Mouse (Mus musculus): ENCODE measurements around the gene Lrrc56. TPM values are rescaled to one million over a fixed set of nuclear protein-coding genes. Genes with fewer than 3 reads are reported as not detected.

The Lrrc56 gene
- polyA plus RNA-seq, 1 experiment = 7.4 TPM

DNA sequence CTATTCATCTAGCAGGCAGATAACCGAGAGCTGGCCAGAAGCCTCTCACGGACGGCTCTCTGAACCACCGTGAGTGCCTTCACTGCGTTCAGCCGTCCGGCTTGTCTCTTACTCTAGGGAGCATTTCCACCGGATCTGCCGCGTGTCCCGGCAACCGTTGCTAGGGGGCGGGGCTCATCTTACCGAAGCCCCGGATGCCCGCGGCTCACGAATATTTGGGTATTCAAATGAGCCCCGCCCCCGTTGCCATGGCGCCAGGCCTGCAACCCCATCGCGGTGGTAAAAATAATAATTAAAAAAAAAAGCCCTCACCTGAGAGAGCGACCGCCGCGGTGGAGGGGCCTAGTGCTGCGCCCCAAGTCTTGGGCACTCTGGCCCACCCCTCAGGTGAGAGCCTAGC, 873 bp downstream of the Lrrc56 start:
- Histone ChIP-seq H3K27ac (ENCODE audit: control insufficient read depth, insufficient read depth, low read length) (peak overlapping the region; percentile 86), H3K36me3 (ENCODE audit: control insufficient read depth, insufficient read depth, low read length) (peaks cover 13% of the 10 kb centered on the region), H3K4me1 (replicated peaks; ENCODE audit: control insufficient read depth, insufficient read depth, low read length) (peaks cover 12% of the 10 kb centered on the region), H3K4me3 (ENCODE audit: control insufficient read depth, insufficient read depth, low read length) (peak overlapping the region; percentile 94), H3K27me3 (ENCODE audit: control insufficient read depth, insufficient read depth, low read length) (no peaks in the 10 kb centered on the region)
- TF ChIP-seq POLR2A (IDR thresholded peaks at IDR 0.05; ENCODE audit: control insufficient read depth, extremely low read depth, insufficient read depth, low read length, poor library complexity) = no peak
- no peak for TF ChIP-seq CTCF (IDR thresholded peaks at IDR 0.05; ENCODE audit: borderline replicate concordance, control insufficient read depth, extremely low read depth, insufficient read depth, low read length, poor library complexity)
- 1% methylated on average over 28 of the region's 28 CpGs for WGBS
- DNase-seq = peak; percentile 95

DNA sequence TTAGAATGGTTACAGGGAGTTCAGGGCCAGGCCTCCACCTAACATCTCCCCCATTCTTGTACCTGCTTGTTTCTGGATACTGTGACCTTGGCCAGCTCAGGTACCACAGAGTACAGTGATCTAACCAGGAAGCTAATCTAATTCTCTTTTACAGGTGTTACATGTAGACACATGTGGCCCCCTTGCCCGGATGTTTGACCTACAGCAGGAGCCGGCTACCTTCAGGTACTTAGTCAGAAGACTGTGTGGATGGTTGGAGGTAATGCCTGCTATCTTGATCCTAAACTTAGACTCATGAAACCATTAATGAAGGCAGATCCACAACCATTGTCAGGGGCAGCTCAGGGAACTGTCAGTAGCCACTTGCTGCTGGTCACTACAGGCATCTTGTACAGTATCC, 1.8 kb downstream of the Lrrc56 start:
- no peaks in the 10 kb centered on the region for H3K27me3 ChIP-seq (ENCODE audit: control insufficient read depth, insufficient read depth, low read length)
- H3K36me3 ChIP-seq (ENCODE audit: control insufficient read depth, insufficient read depth, low read length) = peaks cover 4% of the 10 kb centered on the region
- TF ChIP-seq CTCF (IDR thresholded peaks at IDR 0.05; ENCODE audit: borderline replicate concordance, control insufficient read depth, extremely low read depth, insufficient read depth, low read length, poor library complexity) (no peak), POLR2A (IDR thresholded peaks at IDR 0.05; ENCODE audit: control insufficient read depth, extremely low read depth, insufficient read depth, low read length, poor library complexity) (no peak)
- WGBS = 100% methylated on average over 2 of the region's 2 CpGs
- DNase-seq = no peak
- H3K27ac ChIP-seq (ENCODE audit: control insufficient read depth, insufficient read depth, low read length) = no peak overlapping the region
- peaks cover 12% of the 10 kb centered on the region for H3K4me1 ChIP-seq (replicated peaks; ENCODE audit: control insufficient read depth, insufficient read depth, low read length)
- no peak overlapping the region for H3K4me3 ChIP-seq (ENCODE audit: control insufficient read depth, insufficient read depth, low read length)

DNA sequence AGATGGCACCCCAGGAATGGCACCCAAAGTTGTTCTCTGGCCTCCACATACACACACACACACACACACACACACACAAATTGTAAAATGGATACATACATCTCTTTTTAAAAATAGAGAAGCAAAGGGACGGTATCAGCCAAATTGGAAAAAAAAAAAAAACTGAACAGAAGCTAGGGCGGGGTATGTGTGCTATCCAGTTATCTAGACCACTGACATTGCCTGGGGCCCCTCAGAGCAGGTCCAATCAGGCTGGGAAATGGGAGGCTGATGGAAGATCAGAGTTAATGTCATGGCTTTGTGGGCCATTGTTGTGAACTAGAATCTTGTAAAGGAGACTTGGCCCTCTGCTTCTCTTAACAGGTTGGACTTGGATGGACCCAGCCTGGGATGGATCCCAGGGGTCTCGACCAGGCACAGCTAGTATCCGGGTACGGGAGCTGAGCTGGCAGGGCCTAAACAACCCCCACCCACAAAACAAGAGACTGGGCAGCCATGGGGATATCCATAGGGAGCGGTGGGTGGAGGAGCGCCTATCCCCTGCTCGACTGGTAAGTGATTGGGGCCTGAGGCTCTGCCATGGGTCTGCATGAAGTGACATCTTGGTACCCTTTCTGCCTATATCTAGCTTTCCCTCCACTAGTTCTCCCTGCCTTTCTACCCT, 2.8 kb downstream of the Lrrc56 start:
- H3K36me3 ChIP-seq (ENCODE audit: control insufficient read depth, insufficient read depth, low read length) = no peaks in the 10 kb centered on the region
- H3K4me1 ChIP-seq (replicated peaks; ENCODE audit: control insufficient read depth, insufficient read depth, low read length) = peaks cover 12% of the 10 kb centered on the region
- DNase-seq = no peak
- no peak for TF ChIP-seq CTCF (IDR thresholded peaks at IDR 0.05; ENCODE audit: borderline replicate concordance, control insufficient read depth, extremely low read depth, insufficient read depth, low read length, poor library complexity)
- no peak for TF ChIP-seq POLR2A (IDR thresholded peaks at IDR 0.05; ENCODE audit: control insufficient read depth, extremely low read depth, insufficient read depth, low read length, poor library complexity)
- H3K4me3 ChIP-seq (ENCODE audit: control insufficient read depth, insufficient read depth, low read length) = no peak overlapping the region
- 96% methylated on average over 8 of the region's 8 CpGs for WGBS
- H3K27ac ChIP-seq (ENCODE audit: control insufficient read depth, insufficient read depth, low read length) = no peak overlapping the region
- no peaks in the 10 kb centered on the region for H3K27me3 ChIP-seq (ENCODE audit: control insufficient read depth, insufficient read depth, low read length)

DNA sequence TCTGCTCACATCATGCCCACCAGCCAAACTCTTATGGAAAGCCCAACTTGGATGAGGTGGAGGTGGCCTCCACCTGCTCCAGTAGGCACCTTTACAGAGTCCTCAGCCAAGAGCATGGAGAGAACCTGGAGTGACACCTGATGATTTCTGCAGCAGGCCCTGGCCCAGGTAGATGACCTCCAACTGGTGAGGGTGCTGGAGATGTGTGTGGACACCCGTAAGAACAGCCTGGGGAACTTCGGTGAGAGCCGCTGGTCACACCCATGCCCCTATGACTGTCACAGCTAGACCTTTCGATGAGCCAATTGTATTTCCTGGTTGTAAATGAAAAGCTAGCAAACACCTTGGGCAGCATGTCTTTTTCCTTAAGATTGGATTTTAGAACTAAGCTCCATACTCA, 4.2 kb downstream of the Lrrc56 start:
- Histone ChIP-seq H3K27me3 (ENCODE audit: control insufficient read depth, insufficient read depth, low read length) (no peaks in the 10 kb centered on the region), H3K36me3 (ENCODE audit: control insufficient read depth, insufficient read depth, low read length) (no peaks in the 10 kb centered on the region), H3K27ac (ENCODE audit: control insufficient read depth, insufficient read depth, low read length) (no peak overlapping the region), H3K4me1 (replicated peaks; ENCODE audit: control insufficient read depth, insufficient read depth, low read length) (peaks cover 6% of the 10 kb centered on the region), H3K4me3 (ENCODE audit: control insufficient read depth, insufficient read depth, low read length) (no peak overlapping the region)
- TF ChIP-seq POLR2A (IDR thresholded peaks at IDR 0.05; ENCODE audit: control insufficient read depth, extremely low read depth, insufficient read depth, low read length, poor library complexity) = no peak
- TF ChIP-seq CTCF (IDR thresholded peaks at IDR 0.05; ENCODE audit: borderline replicate concordance, control insufficient read depth, extremely low read depth, insufficient read depth, low read length, poor library complexity) = no peak
- no peak for DNase-seq
- 94% methylated on average over 4 of the region's 4 CpGs for WGBS

DNA sequence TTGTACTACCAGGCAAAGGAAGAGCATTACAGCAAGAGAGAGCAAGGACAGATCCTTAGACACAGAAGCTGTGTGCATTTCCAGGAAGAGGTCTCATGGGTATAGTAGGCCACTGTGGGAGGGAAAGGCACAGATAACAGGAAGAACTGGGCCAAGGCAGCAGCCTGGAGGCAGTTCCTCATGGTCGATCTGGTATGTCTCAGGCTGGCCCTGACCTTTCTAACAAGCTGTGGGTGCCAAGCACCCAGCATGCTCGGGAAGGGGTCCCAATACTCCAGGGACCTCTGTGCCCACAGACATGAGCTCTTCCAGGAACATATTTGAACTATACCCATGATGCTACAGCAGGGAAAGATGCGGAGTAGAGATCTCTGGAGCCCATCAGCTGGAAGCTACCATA, 10.6 kb downstream of the Lrrc56 start:
- no peak for DNase-seq
- Histone ChIP-seq H3K27ac (ENCODE audit: control insufficient read depth, insufficient read depth, low read length) (no peak overlapping the region), H3K36me3 (ENCODE audit: control insufficient read depth, insufficient read depth, low read length) (no peaks in the 10 kb centered on the region), H3K4me3 (ENCODE audit: control insufficient read depth, insufficient read depth, low read length) (no peak overlapping the region), H3K4me1 (replicated peaks; ENCODE audit: control insufficient read depth, insufficient read depth, low read length) (no peaks in the 10 kb centered on the region), H3K27me3 (ENCODE audit: control insufficient read depth, insufficient read depth, low read length) (no peaks in the 10 kb centered on the region)
- TF ChIP-seq POLR2A (IDR thresholded peaks at IDR 0.05; ENCODE audit: control insufficient read depth, extremely low read depth, insufficient read depth, low read length, poor library complexity) (no peak), CTCF (IDR thresholded peaks at IDR 0.05; ENCODE audit: borderline replicate concordance, control insufficient read depth, extremely low read depth, insufficient read depth, low read length, poor library complexity) (no peak)
- WGBS = 64% methylated on average over 3 of the region's 3 CpGs

DNA sequence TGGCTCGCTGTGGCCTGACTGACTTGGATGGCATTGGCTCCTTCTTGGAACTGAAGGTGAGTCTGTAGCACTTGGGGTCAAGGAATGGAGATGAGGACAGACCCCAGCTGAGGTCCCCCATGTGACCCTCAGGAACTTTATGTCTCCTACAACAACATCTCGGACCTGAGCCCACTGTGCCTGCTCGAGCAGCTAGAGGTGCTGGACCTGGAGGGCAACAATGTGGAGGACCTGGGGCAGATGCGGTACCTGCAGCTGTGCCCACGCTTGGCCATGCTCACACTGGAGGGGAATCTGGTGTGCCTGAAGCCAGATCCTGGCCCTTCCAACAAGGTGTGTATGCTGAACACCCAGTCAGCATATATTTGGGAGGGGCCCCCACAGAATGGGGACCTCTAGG, 11.5 kb downstream of the Lrrc56 start:
- no peak for TF ChIP-seq CTCF (IDR thresholded peaks at IDR 0.05; ENCODE audit: borderline replicate concordance, control insufficient read depth, extremely low read depth, insufficient read depth, low read length, poor library complexity)
- no peak for TF ChIP-seq POLR2A (IDR thresholded peaks at IDR 0.05; ENCODE audit: control insufficient read depth, extremely low read depth, insufficient read depth, low read length, poor library complexity)
- Histone ChIP-seq H3K36me3 (ENCODE audit: control insufficient read depth, insufficient read depth, low read length) (no peaks in the 10 kb centered on the region), H3K27ac (ENCODE audit: control insufficient read depth, insufficient read depth, low read length) (no peak overlapping the region), H3K4me1 (replicated peaks; ENCODE audit: control insufficient read depth, insufficient read depth, low read length) (no peaks in the 10 kb centered on the region), H3K4me3 (ENCODE audit: control insufficient read depth, insufficient read depth, low read length) (no peak overlapping the region), H3K27me3 (ENCODE audit: control insufficient read depth, insufficient read depth, low read length) (no peaks in the 10 kb centered on the region)
- no peak for DNase-seq
- 92% methylated on average over 5 of the region's 5 CpGs for WGBS

All from thymus, adult 2 months (tissue).